Mouse (Mus musculus) liver, embryonic 12.5 days (tissue): ENCODE measurements around the gene Egln2. TPM values are rescaled to one million over a fixed set of nuclear protein-coding genes. Genes with fewer than 3 reads are reported as not detected.

ENCODE experiments used
- ATAC-seq: fragments of 200-750 bp; cut with Nextera tagmentation; 2 replicates; pipeline ENCODE4 v1.8.0; 2017; ENCODE audit warnings: moderate number of reproducible peaks, mild to moderate bottlenecking, moderate library complexity
- H3K27ac ChIP-seq: fragments of 300-500 bp; sonication (generic); 2 replicates; pipeline ENCODE4 v1.5.1; 2016; ENCODE audit warnings: mild to moderate bottlenecking
- H3K27me3 ChIP-seq: fragments of 300-500 bp; sonication (generic); replicated peaks from 2 replicates; pipeline ENCODE4 v1.6.1; 2016; ENCODE audit warnings: mild to moderate bottlenecking, moderate library complexity
- H3K36me3 ChIP-seq: fragments of 300-500 bp; sonication (generic); 2 replicates; pipeline ENCODE4 v1.6.1; 2016; ENCODE audit warnings: mild to moderate bottlenecking, moderate library complexity
- H3K4me1 ChIP-seq: fragments of 300-500 bp; sonication (generic); 2 replicates; pipeline ENCODE4 v1.6.1; 2016
- H3K4me2 ChIP-seq: fragments of 300-500 bp; sonication (generic); 2 replicates; pipeline ENCODE4 v1.6.1; 2016; ENCODE audit warnings: mild to moderate bottlenecking, moderate library complexity
- H3K4me3 ChIP-seq: fragments of 300-500 bp; sonication (generic); 2 replicates; pipeline ENCODE4 v1.5.1; 2016; ENCODE audit warnings: mild to moderate bottlenecking, moderate library complexity
- H3K9ac ChIP-seq: fragments of 300-500 bp; sonication (generic); 2 replicates; pipeline ENCODE4 v1.6.1; 2016; ENCODE audit warnings: mild to moderate bottlenecking, moderate library complexity
- H3K9me3 ChIP-seq: fragments of 300-500 bp; sonication (generic); replicated peaks from 2 replicates; pipeline ENCODE4 v1.6.1; 2016; ENCODE audit warnings: mild to moderate bottlenecking, moderate library complexity
- whole genome bisulfite sequencing: fragments of 180-500 bp; shearing (Covaris S2); methylation state at CpG from one replicate; pipeline ENCODE4 v1.1.7; 2016; ENCODE audit not compliant: insufficient replicate concordance; 5-methylcytosine and 5-hydroxymethylcytosine counted together
- polyA plus RNA-seq: library from polyadenylated mRNA; unstranded; fragments of >200 nt; fragmentation: Nextera tagmentation; extraction: Ambion mirVana; gene quantifications from 2 replicates; pipeline ENCODE4 v1.2.1, GENCODE M21; 2016

Gene Egln2
- polyA plus RNA-seq: 39.9 and 41.9 TPM in 2 replicates

DNA sequence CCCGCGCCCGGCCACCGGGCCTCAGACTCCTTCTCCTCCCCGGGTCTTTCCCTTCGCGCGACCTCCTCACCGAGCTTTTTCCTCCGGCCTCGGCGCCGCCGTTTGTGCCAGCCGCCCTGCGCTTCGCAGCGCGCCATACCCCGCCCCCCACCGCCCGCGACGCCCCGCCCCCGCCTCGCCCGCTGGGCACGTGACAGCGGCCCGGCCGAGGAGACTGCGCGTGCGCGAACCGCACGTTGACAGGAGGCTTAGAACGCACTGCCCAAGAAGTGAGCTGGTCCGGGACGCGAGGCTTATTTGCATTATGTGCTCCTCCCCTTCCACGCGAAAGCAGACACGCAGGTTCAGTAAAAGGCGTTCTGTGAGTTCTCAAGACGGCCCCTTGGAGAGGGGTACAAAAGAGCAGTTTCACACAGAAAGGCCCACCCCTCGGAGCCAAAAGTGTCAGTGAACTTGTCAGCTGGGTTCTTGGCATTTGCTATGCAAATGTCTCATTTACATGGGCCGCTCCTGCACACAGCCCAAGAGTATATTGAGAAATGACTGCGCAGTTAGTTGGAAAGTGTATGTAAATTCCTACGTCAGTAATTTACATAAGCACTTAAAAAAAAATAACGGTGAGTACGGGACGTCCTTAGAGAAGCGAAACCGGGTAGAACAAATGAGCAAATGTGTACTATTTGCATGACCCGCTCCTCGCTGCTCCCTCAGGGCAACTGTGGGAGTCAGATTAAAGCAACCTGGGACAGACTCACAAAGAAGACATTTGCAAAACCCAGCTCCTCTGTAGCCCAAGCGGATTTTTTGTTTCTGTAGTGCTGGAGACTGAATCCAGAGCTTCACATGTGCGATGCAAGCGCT is at the start of gene Egln2:
Gene Egln2 (minus strand): TSS at position 189 of the 861 bp plus-strand sequence.
- Histone ChIP-seq H3K9ac (peak within 1 kb of the TSS; percentile 90), H3K9me3 (no peaks in the 10 kb centered on the region), H3K4me1 (peaks cover 56% of the 10 kb centered on the region), H3K4me2 (peak within 1 kb of the TSS; percentile 81), H3K27me3 (no peaks in the 10 kb centered on the region), H3K4me3 (peak within 1 kb of the TSS; percentile 84), H3K36me3 (peaks cover 45% of the 10 kb centered on the region), H3K27ac (peak within 1 kb of the TSS; percentile 92)
- 1% methylated on average over 60 of the region's 61 CpGs for WGBS
- peak; percentile 86 for ATAC-seq

GRCm38 (mm10) chr7:27212626-27213025 is 46.0 kb upstream of the Egln2 start:
- H3K27ac ChIP-seq: no peak overlapping the region
- ATAC-seq: no peak
- H3K27me3 ChIP-seq: no peaks in the 10 kb centered on the region
- H3K9ac ChIP-seq: 0 out of 2 replicates have a peak overlapping the region, but pooled peaks have one; percentile 23
- H3K4me3 ChIP-seq: no peak overlapping the region
- H3K4me2 ChIP-seq: no peak overlapping the region
- H3K9me3 ChIP-seq: no peaks in the 10 kb centered on the region
- peaks cover 89% of the 10 kb centered on the region for H3K36me3 ChIP-seq
- WGBS: 62% methylated on average over 2 of the region's 2 CpGs
- H3K4me1 ChIP-seq: no peaks in the 10 kb centered on the region

GRCm38 (mm10) chr7:27203730-27204449 is 37.3 kb upstream of the Egln2 start:
- Histone ChIP-seq H3K36me3 (peaks cover 54% of the 10 kb centered on the region), H3K9me3 (no peaks in the 10 kb centered on the region), H3K4me2 (no peak overlapping the region), H3K9ac (no peak overlapping the region), H3K27me3 (no peaks in the 10 kb centered on the region), H3K4me3 (no peak overlapping the region), H3K4me1 (no peaks in the 10 kb centered on the region), H3K27ac (no peak overlapping the region)
- WGBS: 88% methylated on average over 8 of the region's 8 CpGs
- no peak for ATAC-seq

- Histone ChIP-seq H3K36me3 (peaks cover 43% of the 10 kb centered on the region), H3K9me3 (no peaks in the 10 kb centered on the region), H3K4me2 (no peak overlapping the region), H3K4me1 (peaks cover 25% of the 10 kb centered on the region), H3K27ac (no peak overlapping the region), H3K9ac (no peak overlapping the region), H3K27me3 (no peaks in the 10 kb centered on the region), H3K4me3 (no peak overlapping the region)
- no peak for ATAC-seq
- WGBS: 85% methylated on average over 8 of the region's 8 CpGs
These were observed 32.2 kb upstream of the Egln2 start for GRCm38 (mm10) chr7:27198779-27199178.

DNA sequence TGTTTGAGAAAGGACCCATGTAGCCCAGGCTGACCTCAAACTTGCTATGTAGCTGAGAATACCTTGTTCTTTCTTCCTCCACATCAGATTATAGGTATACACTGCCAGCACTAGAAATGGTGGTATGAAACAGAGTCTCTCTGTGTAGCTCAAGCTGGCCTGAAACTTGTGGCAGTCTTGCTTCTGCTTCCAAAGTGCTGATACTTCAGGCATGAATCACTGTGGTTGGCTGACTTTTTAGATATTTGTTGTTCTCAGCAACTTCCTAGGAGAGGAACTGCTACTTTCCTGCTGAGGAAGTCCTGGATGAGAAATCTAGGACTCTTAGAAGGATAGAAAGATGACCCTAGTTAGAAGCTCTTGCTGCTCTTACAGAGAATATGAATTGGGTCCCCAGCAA is 31.8 kb upstream of the Egln2 start:
- no peaks in the 10 kb centered on the region for H3K27me3 ChIP-seq
- H3K4me2 ChIP-seq: no peak overlapping the region
- H3K36me3 ChIP-seq: peaks cover 43% of the 10 kb centered on the region
- no peak overlapping the region for H3K9ac ChIP-seq
- no peak overlapping the region for H3K27ac ChIP-seq
- ATAC-seq: no peak
- no peaks in the 10 kb centered on the region for H3K9me3 ChIP-seq
- H3K4me1 ChIP-seq: peaks cover 30% of the 10 kb centered on the region
- no peak overlapping the region for H3K4me3 ChIP-seq

DNA sequence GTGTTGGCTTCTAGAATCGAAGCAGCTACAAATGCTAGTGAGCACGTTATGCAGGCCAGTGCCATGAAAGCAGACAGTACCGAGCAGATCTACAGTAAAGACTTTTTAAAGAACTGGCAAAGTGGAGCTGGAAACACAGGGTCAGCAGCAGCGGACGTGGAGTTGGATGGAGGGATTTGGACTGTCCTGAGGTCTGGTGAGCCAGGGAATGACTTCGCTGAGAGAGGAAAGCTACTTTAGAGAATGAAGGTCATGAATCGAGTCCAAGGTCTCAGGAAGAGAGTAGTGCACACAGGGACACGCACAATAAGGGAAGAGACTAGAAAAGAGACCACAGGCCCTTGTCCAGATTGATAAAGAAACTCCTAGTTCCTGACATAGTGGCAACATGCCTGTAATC is 31.0 kb upstream of the Egln2 start:
- WGBS: 80% methylated on average over 8 of the region's 8 CpGs
- no peak for ATAC-seq
- Histone ChIP-seq H3K9ac (no peak overlapping the region), H3K27ac (no peak overlapping the region; the same call in 1 of the 2 replicates), H3K27me3 (no peaks in the 10 kb centered on the region), H3K9me3 (no peaks in the 10 kb centered on the region), H3K4me2 (no peak overlapping the region), H3K4me1 (peaks cover 30% of the 10 kb centered on the region), H3K4me3 (no peak overlapping the region), H3K36me3 (peaks cover 44% of the 10 kb centered on the region)

DNA sequence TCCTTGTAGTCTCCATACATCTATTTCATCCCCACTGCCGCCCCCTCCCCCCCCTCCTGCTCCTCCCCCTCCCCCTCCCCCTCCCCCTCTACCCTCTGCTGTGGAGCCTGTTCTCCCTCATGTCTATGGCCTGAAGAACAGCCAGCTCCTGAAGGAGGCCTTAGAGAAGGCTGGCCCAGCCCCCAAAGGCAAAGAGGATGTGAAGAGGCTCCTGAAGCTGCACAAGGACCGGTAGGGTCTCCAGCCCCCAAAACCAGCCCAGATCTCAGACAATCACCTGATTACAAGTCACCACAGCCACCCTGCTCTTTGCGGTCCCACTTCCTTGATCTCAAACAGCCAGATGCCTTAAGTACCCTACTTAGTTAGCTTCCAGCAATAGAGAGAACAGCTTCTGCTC is 30.5 kb upstream of the Egln2 start:
- no peaks in the 10 kb centered on the region for H3K9me3 ChIP-seq
- peak overlapping the region; percentile 87 for H3K4me2 ChIP-seq
- H3K36me3 ChIP-seq: peaks cover 44% of the 10 kb centered on the region
- peak overlapping the region; percentile 84; the same call in 1 of the 2 replicates for H3K27ac ChIP-seq
- H3K4me1 ChIP-seq: peaks cover 30% of the 10 kb centered on the region
- 43% methylated on average over 3 of the region's 3 CpGs for WGBS
- no peak overlapping the region; the same call in 1 of the 2 replicates for H3K4me3 ChIP-seq
- no peaks in the 10 kb centered on the region for H3K27me3 ChIP-seq
- no peak for ATAC-seq
- H3K9ac ChIP-seq: no peak overlapping the region; the same call in 1 of the 2 replicates

DNA sequence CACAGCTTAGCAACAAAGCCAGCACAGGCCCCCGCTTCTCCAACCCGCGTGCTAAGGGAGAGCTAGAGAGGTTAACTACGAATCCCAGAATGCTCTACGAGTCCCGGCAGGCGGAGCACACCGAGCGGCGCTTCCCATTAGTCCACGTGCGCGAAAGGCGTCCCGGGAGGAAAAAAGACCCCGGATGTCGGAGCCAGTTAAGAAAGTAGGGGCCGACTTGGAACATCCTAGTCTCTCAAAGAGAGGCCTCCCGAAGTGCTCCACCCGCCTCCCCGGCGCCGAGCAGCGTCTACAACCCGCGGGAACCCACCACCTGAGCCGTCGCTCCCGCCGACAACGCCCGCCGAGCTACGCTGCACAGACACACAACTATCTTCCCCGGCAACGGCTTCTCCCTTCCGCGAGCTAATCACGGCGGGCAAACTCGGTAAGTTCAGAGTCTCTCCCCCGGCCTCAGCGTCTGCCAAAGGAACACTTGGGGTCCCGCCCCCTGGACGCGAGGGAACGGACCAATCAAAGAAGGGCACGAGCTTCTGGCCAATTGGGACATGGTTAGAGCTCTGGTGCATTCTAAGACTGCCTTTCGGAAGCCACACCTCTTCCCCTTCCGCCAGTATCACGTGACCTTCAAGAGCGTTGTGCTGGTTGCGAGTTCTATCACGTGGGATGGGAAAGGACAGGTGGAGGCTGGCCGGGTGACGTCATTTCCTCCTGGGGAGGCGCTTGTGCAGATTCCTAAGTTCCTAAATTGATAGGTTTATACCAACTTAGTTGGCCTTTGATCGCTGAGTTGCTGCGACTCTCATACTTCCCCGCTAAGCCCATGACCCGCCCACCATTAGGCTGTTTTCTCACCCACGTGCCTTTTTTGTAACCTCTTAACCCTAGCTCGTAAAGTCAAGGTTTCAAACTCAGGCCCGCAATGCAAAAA is 29.3 kb upstream of the Egln2 start, which contains the start of the genes BC024978 and Snrpa:
Gene BC024978 (plus strand): TSS at position 101 of the 931 bp plus-strand sequence.
Gene Snrpa (minus strand): TSS at position 591 of the 931 bp plus-strand sequence.
- H3K9me3 ChIP-seq: no peaks in the 10 kb centered on the region
- peaks cover 30% of the 10 kb centered on the region for H3K4me1 ChIP-seq
- H3K4me3 ChIP-seq: peak within 1 kb of the TSS; percentile 83
- peak within 1 kb of the TSS; percentile 86 for H3K9ac ChIP-seq
- no peaks in the 10 kb centered on the region for H3K27me3 ChIP-seq
- ATAC-seq: peak; percentile 97
- under 1% methylated on average over 64 of the region's 64 CpGs for WGBS
- H3K4me2 ChIP-seq: peak within 1 kb of the TSS; percentile 87
- H3K27ac ChIP-seq: peak within 1 kb of the TSS; percentile 97
- peaks cover 48% of the 10 kb centered on the region for H3K36me3 ChIP-seq

- no peaks in the 10 kb centered on the region for H3K9me3 ChIP-seq
- H3K36me3 ChIP-seq: peaks cover 65% of the 10 kb centered on the region
- peaks cover 30% of the 10 kb centered on the region for H3K4me1 ChIP-seq
- H3K4me2 ChIP-seq: peak overlapping the region; percentile 25; the same call in 1 of the 2 replicates
- no peak overlapping the region for H3K4me3 ChIP-seq
- WGBS: 72% methylated on average over 4 of the region's 4 CpGs
- H3K9ac ChIP-seq: peak overlapping the region; percentile 10
- no peak for ATAC-seq
- no peaks in the 10 kb centered on the region for H3K27me3 ChIP-seq
- H3K27ac ChIP-seq: no peak overlapping the region
These were observed 27.1 kb upstream of the Egln2 start for GRCm38 (mm10) chr7:27193731-27194130.

GRCm38 (mm10) chr7:27192434-27192833 is 25.8 kb upstream of the Egln2 start:
- no peak overlapping the region for H3K9ac ChIP-seq
- no peaks in the 10 kb centered on the region for H3K9me3 ChIP-seq
- H3K36me3 ChIP-seq: peaks cover 69% of the 10 kb centered on the region
- peaks cover 30% of the 10 kb centered on the region for H3K4me1 ChIP-seq
- no peaks in the 10 kb centered on the region for H3K27me3 ChIP-seq
- no peak overlapping the region for H3K4me3 ChIP-seq
- no peak for ATAC-seq
- no peak overlapping the region for H3K4me2 ChIP-seq
- no peak overlapping the region for H3K27ac ChIP-seq
- 83% methylated on average over 5 of the region's 5 CpGs for WGBS

DNA sequence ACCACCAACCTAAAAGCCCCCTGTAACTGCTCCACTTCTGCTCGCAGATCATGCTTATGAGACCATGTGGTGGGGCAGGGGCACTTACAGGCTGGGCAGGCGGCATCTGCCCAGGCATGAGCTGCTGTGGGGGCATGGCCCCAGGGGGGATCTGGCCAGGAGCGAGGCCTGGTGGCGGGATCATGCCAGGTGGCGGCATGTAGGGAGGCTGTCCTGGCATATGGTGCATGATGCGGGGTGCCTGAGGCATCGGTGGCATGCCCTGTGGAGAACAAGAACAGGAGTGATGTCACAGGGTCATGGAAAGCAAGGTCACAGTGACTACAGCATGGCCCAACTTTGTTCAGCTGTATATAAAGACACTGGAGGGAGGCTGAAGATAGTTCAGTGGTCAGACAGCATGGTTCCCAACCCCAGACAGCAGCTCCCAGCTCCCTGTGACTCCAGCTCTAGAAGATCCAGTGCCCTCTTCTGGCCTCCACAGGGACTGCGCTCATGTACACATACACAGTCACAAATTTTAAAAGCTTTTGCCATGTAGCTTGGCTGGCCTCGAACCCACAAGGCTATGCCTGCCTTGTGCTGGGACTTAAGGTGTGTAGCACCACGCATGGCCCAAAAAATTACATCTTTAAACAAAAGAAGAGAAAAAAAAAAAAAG is 22.8 kb upstream of the Egln2 start:
- Histone ChIP-seq H3K27ac (no peak overlapping the region), H3K36me3 (peaks cover 97% of the 10 kb centered on the region), H3K4me3 (no peak overlapping the region), H3K4me1 (peaks cover 9% of the 10 kb centered on the region), H3K4me2 (no peak overlapping the region), H3K9ac (no peak overlapping the region), H3K27me3 (no peaks in the 10 kb centered on the region), H3K9me3 (no peaks in the 10 kb centered on the region)
- ATAC-seq: peak; percentile 15; the same call in 1 of the 2 replicates
- WGBS: 91% methylated on average over 10 of the region's 10 CpGs
